Mouse (Mus musculus) liver, postnatal 0 days (tissue): ENCODE results near the gene Fbxw7.

Source experiments
- CTCF ChIP-seq: sonication (generic); IDR thresholded peaks from 2 replicates; pipeline ENCODE4 v1.5.1; 2016; ENCODE audit warnings: antibody characterized with exemption, low read depth
- EP300 ChIP-seq: IDR thresholded peaks from 2 replicates; pipeline ENCODE4 v1.6.1; 2016; ENCODE audit warnings: antibody characterized with exemption, low read depth, mild to moderate bottlenecking

DNA sequence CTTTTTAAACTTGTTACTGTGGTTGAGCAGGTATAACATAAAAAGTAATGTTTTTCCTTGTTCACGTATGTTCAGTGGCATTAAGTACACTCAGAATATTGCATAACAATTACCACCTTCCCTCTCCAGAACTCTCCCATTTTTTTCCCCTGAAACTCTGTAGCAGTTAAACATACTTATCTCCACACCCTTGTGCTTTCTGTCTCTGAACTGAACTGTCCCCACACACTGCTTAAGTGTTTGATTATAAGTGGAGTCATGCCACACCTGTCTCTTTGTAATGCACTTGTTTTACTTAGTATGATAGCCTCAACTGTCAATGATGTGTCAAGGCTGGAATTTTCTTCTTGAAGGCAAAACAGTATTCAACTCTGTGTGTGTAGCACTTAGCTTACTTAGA lies 108.6 kb downstream of the Fbxw7 start:
- TF ChIP-seq CTCF: no peak
- no peak for TF ChIP-seq EP300
